Mouse (Mus musculus) kidney, postnatal 0 days (tissue): ENCODE results near the gene Sart3. TPM values are rescaled to one million over a fixed set of nuclear protein-coding genes. Genes with fewer than 3 reads are reported as not detected.
"Not testable (repeated sequence)": the region's sequence is repeated elsewhere in the genome, so short reads cannot be mapped to it uniquely, and the experiment has no call there.

Source experiments
- ATAC-seq: fragments of 200-750 bp; cut with Nextera tagmentation; replicated peaks from 2 replicates; pipeline ENCODE4 v1.8.0; 2017; ENCODE audit warnings: low read depth, moderate number of reproducible peaks, moderate TSS enrichment, moderate library complexity; ENCODE audit not compliant: low FRiP score
- DNase-seq: peaks from one replicate; pipeline ENCODE4 v3.0.0-alpha.2; 2016; ENCODE audit warnings: low spot score
- H3K27ac ChIP-seq: fragments of 300-500 bp; sonication (generic); 2 replicates; pipeline ENCODE4 v1.5.1; 2014; ENCODE audit warnings: mild to moderate bottlenecking
- H3K27me3 ChIP-seq: fragments of 300-500 bp; sonication (generic); 2 replicates; pipeline ENCODE4 v1.6.1; 2014; ENCODE audit warnings: low read length, mixed read lengths; ENCODE audit not compliant: insufficient read depth
- H3K36me3 ChIP-seq: fragments of 300-500 bp; sonication (generic); 2 replicates; pipeline ENCODE4 v1.6.1; 2014; ENCODE audit warnings: low read length, mixed read lengths; ENCODE audit not compliant: insufficient read depth
- H3K4me1 ChIP-seq: fragments of 300-500 bp; sonication (generic); replicated peaks from 2 replicates; pipeline ENCODE4 v1.6.1; 2014; ENCODE audit warnings: antibody characterized with exemption, low read length, mixed read lengths; ENCODE audit not compliant: insufficient read depth
- H3K4me2 ChIP-seq: fragments of 300-500 bp; sonication (generic); 2 replicates; pipeline ENCODE4 v1.6.1; 2014; ENCODE audit warnings: mild to moderate bottlenecking, low read length, moderate library complexity, mixed read lengths
- H3K4me3 ChIP-seq: fragments of 300-500 bp; sonication (generic); replicated peaks from 2 replicates; pipeline ENCODE4 v1.5.1; 2014; ENCODE audit warnings: low read depth, low read length
- H3K9ac ChIP-seq: fragments of 300-500 bp; sonication (generic); 2 replicates; pipeline ENCODE4 v1.6.1; 2014; ENCODE audit warnings: low read depth, low read length
- H3K9me3 ChIP-seq: fragments of 300-500 bp; sonication (generic); replicated peaks from 2 replicates; pipeline ENCODE4 v1.6.1; 2016; ENCODE audit warnings: low read length, inconsistent platforms, mixed read lengths
- CTCF ChIP-seq: IDR thresholded peaks from 2 replicates; pipeline ENCODE4 v1.5.1; 2016; ENCODE audit warnings: antibody characterized with exemption, low read depth, mild to moderate bottlenecking, moderate library complexity
- WGBS: fragments of 180-500 bp; shearing (Covaris S2); extraction: QIAGEN DNeasy Blood & Tissue Kit; methylation state at CpG from one replicate; pipeline ENCODE4 v1.1.7; 2014; 5-methylcytosine and 5-hydroxymethylcytosine counted together
- polyA plus RNA-seq: library from polyadenylated mRNA; unstranded; fragments of >200 nt; fragmentation: Nextera tagmentation; extraction: Ambion mirVana; gene quantifications from 2 replicates; pipeline ENCODE4 v1.2.1, GENCODE M21; 2015

Sart3 gene
- polyA plus RNA-seq, 1 experiment from 2014 or later, result 27.7 TPM

DNA sequence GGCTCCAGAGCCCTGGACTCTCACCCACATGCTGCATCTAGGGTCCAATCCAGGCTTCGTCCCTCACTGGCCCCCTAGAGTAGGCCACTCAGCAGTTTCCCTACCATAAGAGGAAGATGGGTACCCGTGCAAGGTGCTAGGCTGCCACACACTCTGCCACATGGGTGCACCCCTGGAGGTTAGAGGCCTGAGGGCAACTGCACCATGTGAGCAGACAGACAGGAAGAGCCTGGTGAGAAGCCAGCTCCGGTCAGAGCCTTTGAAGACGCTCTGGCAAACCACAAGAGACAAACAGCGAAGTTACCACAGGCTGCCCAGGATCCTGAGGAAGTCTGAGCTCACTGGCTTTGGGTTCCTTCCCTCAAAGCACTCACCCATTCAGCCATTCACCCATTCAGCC, 14.7 kb upstream of the Sart3 start:
- TF ChIP-seq CTCF, result no peak
- DNase-seq (no peak), ATAC-seq (no peak)
- WGBS, result 71% methylated on average over 5 of the region's 5 CpGs
- H3K4me2 ChIP-seq, result no peak overlapping the region
- H3K36me3 ChIP-seq, result no peaks in the 10 kb centered on the region
- H3K4me3 ChIP-seq, result no peak overlapping the region
- H3K4me1 ChIP-seq, result peaks cover 28% of the 10 kb centered on the region
- no peaks in the 10 kb centered on the region for H3K9me3 ChIP-seq
- H3K9ac ChIP-seq, result no peak overlapping the region
- H3K27ac ChIP-seq, result no peak overlapping the region
- no peaks in the 10 kb centered on the region for H3K27me3 ChIP-seq

DNA sequence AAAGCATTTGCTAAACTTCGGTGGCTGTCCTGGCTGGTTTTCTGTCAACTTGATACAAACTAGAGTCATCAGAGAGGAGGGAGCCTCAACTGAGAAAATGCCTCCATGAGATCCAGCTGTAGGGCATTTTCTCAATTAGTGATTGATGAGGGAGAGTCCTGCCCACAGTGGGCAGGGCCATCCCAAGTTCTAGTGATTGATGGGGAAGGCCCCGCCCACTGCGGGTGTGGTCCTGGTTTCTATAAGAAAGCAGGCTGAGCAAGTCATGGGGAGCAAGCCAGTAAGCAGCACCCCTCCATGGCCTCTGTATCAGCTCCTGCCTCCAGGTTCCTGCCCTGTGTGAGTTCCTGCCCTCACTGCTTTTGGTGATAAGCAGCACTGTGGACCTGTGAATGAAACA, 11.8 kb upstream of the Sart3 start:
- ATAC-seq, H3K27me3 ChIP-seq, H3K4me3 ChIP-seq, DNase-seq, H3K36me3 ChIP-seq, H3K9me3 ChIP-seq, H3K4me2 ChIP-seq: not testable (repeated sequence)
- Histone ChIP-seq H3K27ac (peak overlapping the region; percentile 83), H3K4me1 (peaks cover 16% of the 10 kb centered on the region; the same call in 1 of the 2 replicates), H3K9ac (0 out of 2 replicates have a peak overlapping the region, but pooled peaks have one; percentile 35)
- WGBS, result 39% methylated on average over 3 of the region's 3 CpGs

DNA sequence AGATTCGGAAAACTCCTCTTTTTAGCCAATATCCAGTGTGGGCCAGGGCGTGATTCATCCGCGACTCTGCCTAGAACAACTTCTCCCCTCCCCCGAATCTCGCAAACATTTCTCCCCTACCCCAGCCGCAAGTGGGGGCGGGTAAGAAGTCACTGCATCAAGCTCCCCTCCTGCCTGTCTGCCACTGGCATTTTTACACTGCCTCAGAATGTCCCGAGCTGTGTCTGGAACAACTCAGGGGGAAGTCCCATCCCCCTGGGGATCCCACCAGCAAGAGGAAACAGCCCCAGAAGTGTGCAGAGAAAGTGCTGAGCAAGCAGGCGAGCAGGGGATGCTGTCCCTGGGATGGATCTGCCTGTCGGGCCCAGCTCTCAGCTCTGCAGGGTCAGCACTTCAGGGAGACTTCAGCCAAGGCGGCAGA, 11.3 kb upstream of the Sart3 start:
- whole genome bisulfite sequencing, result 3% methylated on average over 12 of the region's 12 CpGs
- DNase-seq (peak; percentile 77), ATAC-seq (no peak)

DNA sequence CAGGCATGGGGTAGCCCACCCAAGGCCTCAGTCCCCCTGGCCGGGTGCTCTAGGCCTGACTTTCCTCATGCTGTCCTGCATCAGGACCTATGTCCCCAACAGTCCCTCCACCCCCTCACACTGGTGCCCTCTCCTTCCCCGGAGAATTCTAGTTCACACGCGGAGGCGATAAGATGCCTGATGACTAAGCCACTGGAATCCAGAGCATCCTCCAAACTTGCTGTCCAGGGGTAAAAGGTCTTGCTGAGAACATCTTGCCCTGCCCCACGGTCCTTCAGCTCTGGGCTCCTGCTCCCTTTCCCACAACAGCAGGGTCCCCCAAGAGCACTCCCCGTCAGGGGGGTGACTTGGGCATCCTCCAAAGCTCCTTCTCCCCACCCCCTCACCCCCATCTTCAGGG, 10.3 kb upstream of the Sart3 start:
- no peaks in the 10 kb centered on the region for H3K27me3 ChIP-seq
- ATAC-seq (no peak), DNase-seq (no peak)
- H3K9me3 ChIP-seq, result no peaks in the 10 kb centered on the region
- WGBS, result 76% methylated on average over 7 of the region's 7 CpGs
- peaks cover 9% of the 10 kb centered on the region; the same call in 1 of the 2 replicates for H3K4me1 ChIP-seq
- no peak overlapping the region for H3K9ac ChIP-seq
- no peak overlapping the region for H3K4me2 ChIP-seq
- H3K4me3 ChIP-seq, result no peak overlapping the region
- no peak for TF ChIP-seq CTCF
- peak overlapping the region; percentile 83; the same call in 1 of the 2 replicates for H3K27ac ChIP-seq
- H3K36me3 ChIP-seq, result 0 out of 2 replicates have a peak, but pooled peaks cover 6% of the 10 kb centered on the region

More for the DNA sequence above, 11.3 kb upstream of the Sart3 start:
- peaks cover 11% of the 10 kb centered on the region; the same call in 1 of the 2 replicates for H3K4me1 ChIP-seq
- H3K27me3 ChIP-seq, result no peaks in the 10 kb centered on the region
- H3K36me3 ChIP-seq, result 0 out of 2 replicates have a peak, but pooled peaks cover under 1% of the 10 kb centered on the region
- H3K4me2 ChIP-seq, result 0 out of 2 replicates have a peak overlapping the region, but pooled peaks have one; percentile 10
- H3K4me3 ChIP-seq, result no peak overlapping the region
- no peaks in the 10 kb centered on the region for H3K9me3 ChIP-seq
- TF ChIP-seq CTCF, result no peak
- 0 out of 2 replicates have a peak overlapping the region, but pooled peaks have one; percentile 35 for H3K9ac ChIP-seq
- peak overlapping the region; percentile 83 for H3K27ac ChIP-seq

DNA sequence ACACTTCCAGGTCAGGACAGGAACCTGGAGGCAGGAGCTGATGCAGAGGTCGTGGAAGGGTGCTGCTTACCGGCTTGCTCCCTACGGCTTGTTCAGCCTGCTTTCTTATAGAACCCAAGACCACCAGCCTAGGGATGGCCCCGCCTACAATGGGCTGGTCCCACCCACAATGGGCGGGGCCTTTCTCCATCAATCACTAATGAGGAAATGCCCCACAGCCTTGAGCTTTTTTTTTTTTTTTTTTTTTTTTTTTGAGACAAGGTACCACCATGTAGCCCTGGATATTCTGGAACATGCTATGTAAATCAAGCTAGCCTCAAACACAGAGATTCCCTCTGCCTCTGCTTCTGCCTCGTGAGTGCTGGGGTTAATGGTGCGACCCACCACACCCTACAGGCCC, 9.6 kb upstream of the Sart3 start:
- Histone ChIP-seq H3K36me3 (peaks cover 8% of the 10 kb centered on the region; the same call in 1 of the 2 replicates), H3K9me3 (no peaks in the 10 kb centered on the region), H3K27ac (no peak overlapping the region), H3K4me3 (no peak overlapping the region), H3K4me2 (no peak overlapping the region), H3K27me3 (no peaks in the 10 kb centered on the region), H3K4me1 (peaks cover 9% of the 10 kb centered on the region; the same call in 1 of the 2 replicates), H3K9ac (no peak overlapping the region)
- TF ChIP-seq CTCF, result no peak
- 77% methylated on average over 7 of the region's 7 CpGs for WGBS
- ATAC-seq (no peak), DNase-seq (no peak)

DNA sequence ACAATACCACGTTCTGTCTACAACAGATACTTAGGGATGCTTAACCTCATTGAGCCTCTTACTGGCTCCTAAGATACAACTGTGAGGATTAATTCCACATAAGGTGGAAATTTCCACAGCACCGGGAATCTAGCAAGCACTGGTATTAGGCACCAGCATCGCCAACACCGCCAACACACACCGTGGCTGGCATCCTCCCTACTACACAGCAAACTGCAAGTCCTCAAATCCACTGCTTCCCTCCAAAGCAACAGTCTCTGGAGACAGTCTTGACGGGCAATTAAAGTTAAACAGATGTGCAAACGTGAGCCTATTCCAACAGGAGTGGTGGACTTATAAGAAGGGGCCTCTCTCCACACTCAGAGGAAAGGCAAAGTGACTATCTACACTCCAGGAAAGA, 8.9 kb upstream of the Sart3 start:
- no peak overlapping the region for H3K4me2 ChIP-seq
- no peak overlapping the region for H3K9ac ChIP-seq
- H3K36me3 ChIP-seq, result peaks cover 14% of the 10 kb centered on the region; the same call in 1 of the 2 replicates
- DNase-seq (no peak), ATAC-seq (no peak)
- TF ChIP-seq CTCF, result no peak
- H3K9me3 ChIP-seq, result no peaks in the 10 kb centered on the region
- peaks cover 9% of the 10 kb centered on the region; the same call in 1 of the 2 replicates for H3K4me1 ChIP-seq
- no peak overlapping the region for H3K27ac ChIP-seq
- H3K4me3 ChIP-seq, result no peak overlapping the region
- H3K27me3 ChIP-seq, result no peaks in the 10 kb centered on the region
- WGBS, result 62% methylated on average over 7 of the region's 7 CpGs

DNA sequence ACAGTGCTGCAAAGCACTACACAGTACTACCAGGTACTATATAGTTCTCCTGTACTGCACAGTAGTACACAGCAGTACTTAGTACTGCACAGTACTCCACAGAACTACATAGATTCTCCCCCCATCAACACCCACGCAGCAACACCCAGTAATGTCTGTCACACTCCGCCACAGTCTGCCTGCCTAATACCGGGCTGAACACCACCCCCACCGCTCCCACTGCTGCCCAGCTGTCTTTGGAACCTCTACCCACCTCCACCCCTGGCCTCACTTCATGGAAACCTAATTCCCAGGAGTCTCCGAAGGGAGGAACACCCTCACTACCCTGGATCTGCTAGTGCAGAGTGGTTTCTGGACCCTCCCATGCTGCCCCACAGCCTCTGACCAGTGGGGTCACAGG, 8.5 kb upstream of the Sart3 start:
- TF ChIP-seq CTCF, result no peak
- Histone ChIP-seq H3K4me2 (no peak overlapping the region), H3K27ac (no peak overlapping the region), H3K4me3 (no peak overlapping the region), H3K36me3 (peaks cover 14% of the 10 kb centered on the region; the same call in 1 of the 2 replicates), H3K9me3 (no peaks in the 10 kb centered on the region), H3K9ac (no peak overlapping the region), H3K4me1 (peaks cover 9% of the 10 kb centered on the region; the same call in 1 of the 2 replicates), H3K27me3 (no peaks in the 10 kb centered on the region)
- 54% methylated on average over 5 of the region's 5 CpGs for WGBS
- DNase-seq (no peak), ATAC-seq (no peak)
